Mouse (Mus musculus) heart, postnatal 0 days (tissue): ENCODE data around the gene Pappa. TPM values are rescaled to one million over a fixed set of nuclear protein-coding genes. Genes with fewer than 3 reads are reported as not detected.

Experiments
- ATAC-seq: fragments of 200-750 bp; cut with Nextera tagmentation; 2 replicates; pipeline ENCODE4 v1.8.0; 2017; ENCODE audit warnings: low read depth, moderate number of reproducible peaks, moderate library complexity; ENCODE audit not compliant: insufficient read depth
- DNase-seq: peaks from one replicate; pipeline ENCODE4 v3.0.0-alpha.2; 2016; ENCODE audit warnings: low spot score
- H3K27ac ChIP-seq: fragments of 300-500 bp; sonication (generic); 2 replicates; pipeline ENCODE4 v1.5.1; 2014; ENCODE audit warnings: low read depth, mild to moderate bottlenecking
- H3K27me3 ChIP-seq: fragments of 300-500 bp; sonication (generic); 2 replicates; pipeline ENCODE4 v1.6.1; 2014; ENCODE audit warnings: low read length, mixed read lengths; ENCODE audit not compliant: control insufficient read depth, insufficient read depth
- H3K36me3 ChIP-seq: fragments of 300-500 bp; sonication (generic); replicated peaks from 2 replicates; pipeline ENCODE4 v1.6.1; 2014; ENCODE audit warnings: low read length, mixed read lengths; ENCODE audit not compliant: control insufficient read depth, insufficient read depth
- H3K4me1 ChIP-seq: fragments of 300-500 bp; sonication (generic); 2 replicates; pipeline ENCODE4 v1.6.1; 2014; ENCODE audit warnings: antibody characterized with exemption; ENCODE audit not compliant: control insufficient read depth, insufficient read depth
- H3K4me2 ChIP-seq: fragments of 300-500 bp; sonication (generic); 2 replicates; pipeline ENCODE4 v1.6.1; 2014; ENCODE audit warnings: low read depth, mild to moderate bottlenecking, low read length, moderate library complexity
- H3K4me3 ChIP-seq: fragments of 300-500 bp; sonication (generic); 2 replicates; pipeline ENCODE4 v1.5.1; 2014; ENCODE audit warnings: low read depth, low read length
- H3K9ac ChIP-seq: fragments of 300-500 bp; sonication (generic); replicated peaks from 2 replicates; pipeline ENCODE4 v1.6.1; 2014; ENCODE audit warnings: low read depth, low read length, mixed read lengths
- H3K9me3 ChIP-seq: fragments of 300-500 bp; sonication (generic); replicated peaks from 2 replicates; pipeline ENCODE4 v1.6.1; 2016; ENCODE audit warnings: low read length; ENCODE audit not compliant: control insufficient read depth
- CTCF ChIP-seq: IDR thresholded peaks from 2 replicates; pipeline ENCODE4 v1.5.1; 2016; ENCODE audit warnings: antibody characterized with exemption, control low read depth, low read depth
- EP300 ChIP-seq: IDR thresholded peaks from 2 replicates; pipeline ENCODE4 v1.6.1; 2016; ENCODE audit warnings: antibody characterized with exemption, low read depth
- WGBS: fragments of 180-500 bp; shearing (Covaris S2); extraction: QIAGEN DNeasy Blood & Tissue Kit; methylation state at CpG from one replicate; pipeline ENCODE4 v1.1.7; 2014; 5-methylcytosine and 5-hydroxymethylcytosine counted together
- polyA plus RNA-seq: library from polyadenylated mRNA; unstranded; fragments of >200 nt; fragmentation: Nextera tagmentation; extraction: Ambion mirVana; gene quantifications from 2 replicates; pipeline ENCODE4 v1.2.1, GENCODE M21; 2015
- total RNA-seq: library from RNA; depleted of rRNA; stranded (reverse); fragments of >200 nt; gene quantifications from 2 replicates; pipeline ENCODE4 v1.2.3, GENCODE M21; 2014; ENCODE audit warnings: low replicate concordance

Pappa gene
- total and polyA plus RNA-seq, 2 experiments from 2014 or later, result 0.14 to 1.9 TPM

DNA sequence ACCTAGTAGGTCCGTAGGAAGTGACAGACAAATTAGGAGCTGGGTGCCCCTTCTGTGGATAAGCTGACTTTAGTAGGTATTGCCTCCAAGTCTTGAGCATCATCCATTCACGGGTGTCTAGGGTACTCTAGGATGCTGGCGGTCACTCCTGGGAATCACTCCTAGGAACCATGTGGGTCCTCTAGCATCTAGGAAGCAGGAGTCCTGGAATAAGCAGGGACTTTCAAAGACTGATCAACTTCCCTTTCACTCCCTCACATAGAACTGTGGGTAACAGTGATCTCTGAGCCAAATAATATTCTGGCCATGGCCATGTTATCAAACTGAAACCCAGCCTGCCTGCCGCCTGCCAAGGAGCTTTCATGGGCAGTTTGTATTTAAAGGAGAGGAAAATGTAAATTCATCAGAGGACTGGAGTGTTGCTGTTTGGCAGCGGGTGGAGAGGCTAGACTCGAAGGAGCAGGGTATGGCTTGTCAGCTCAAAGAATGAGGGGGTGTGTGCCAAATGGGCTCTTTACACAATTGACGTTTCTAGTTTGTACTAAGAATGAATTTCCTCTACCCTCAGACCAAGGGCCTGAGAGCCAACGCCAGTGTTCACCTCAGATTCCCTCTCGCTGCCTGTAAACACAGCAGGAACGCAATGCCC lies 194.0 kb downstream of the Pappa start:
- Histone ChIP-seq H3K9ac (no peak overlapping the region), H3K27ac (no peak overlapping the region), H3K4me2 (no peak overlapping the region), H3K27me3 (no peaks in the 10 kb centered on the region), H3K9me3 (no peaks in the 10 kb centered on the region), H3K36me3 (no peaks in the 10 kb centered on the region), H3K4me3 (no peak overlapping the region), H3K4me1 (no peaks in the 10 kb centered on the region)
- DNase-seq, result no peak
- ATAC-seq, result no peak
- 55% methylated on average over 10 of the region's 10 CpGs for WGBS
- TF ChIP-seq CTCF (no peak), EP300 (no peak)

GRCm38 (mm10) chr4:65321340-65321739 lies 197.4 kb downstream of the Pappa start:
- H3K27me3 ChIP-seq, result no peaks in the 10 kb centered on the region
- no peak overlapping the region for H3K9ac ChIP-seq
- H3K4me2 ChIP-seq, result no peak overlapping the region
- no peak overlapping the region for H3K27ac ChIP-seq
- no peak overlapping the region for H3K4me3 ChIP-seq
- no peaks in the 10 kb centered on the region for H3K4me1 ChIP-seq
- WGBS, result 63% methylated on average over 4 of the region's 4 CpGs
- DNase-seq (no peak), ATAC-seq (no peak)
- no peaks in the 10 kb centered on the region for H3K9me3 ChIP-seq
- no peaks in the 10 kb centered on the region for H3K36me3 ChIP-seq
- no peak for TF ChIP-seq EP300
- no peak for TF ChIP-seq CTCF

DNA sequence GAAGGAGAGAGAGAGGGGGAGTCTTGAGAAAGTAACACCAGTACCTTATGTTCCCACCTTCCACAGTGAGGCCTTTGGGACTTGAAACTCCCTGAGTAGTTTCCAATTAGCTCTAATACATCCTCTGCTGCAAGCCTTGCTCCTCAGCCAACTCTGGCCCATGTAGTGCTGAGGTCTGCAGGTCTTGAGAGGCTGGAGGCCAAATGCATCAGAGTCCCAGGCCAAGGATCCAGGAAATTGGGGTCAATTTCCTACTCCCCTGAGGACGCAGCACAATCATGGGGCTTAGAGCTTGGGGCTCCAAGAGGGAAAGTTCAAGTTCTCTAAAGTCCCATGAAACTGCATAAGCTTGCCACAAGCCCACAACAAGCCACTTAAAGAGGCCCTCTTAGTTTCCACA lies 198.0 kb downstream of the Pappa start:
- H3K36me3 ChIP-seq, result no peaks in the 10 kb centered on the region
- H3K4me1 ChIP-seq, result no peaks in the 10 kb centered on the region
- ATAC-seq (no peak), DNase-seq (no peak)
- TF ChIP-seq CTCF (no peak), EP300 (no peak)
- H3K9ac ChIP-seq, result no peak overlapping the region
- H3K9me3 ChIP-seq, result no peaks in the 10 kb centered on the region
- no peak overlapping the region for H3K4me3 ChIP-seq
- no peak overlapping the region for H3K27ac ChIP-seq
- no peaks in the 10 kb centered on the region for H3K27me3 ChIP-seq
- H3K4me2 ChIP-seq, result no peak overlapping the region
- 76% methylated on average over 1 of the region's 1 CpGs for WGBS

DNA sequence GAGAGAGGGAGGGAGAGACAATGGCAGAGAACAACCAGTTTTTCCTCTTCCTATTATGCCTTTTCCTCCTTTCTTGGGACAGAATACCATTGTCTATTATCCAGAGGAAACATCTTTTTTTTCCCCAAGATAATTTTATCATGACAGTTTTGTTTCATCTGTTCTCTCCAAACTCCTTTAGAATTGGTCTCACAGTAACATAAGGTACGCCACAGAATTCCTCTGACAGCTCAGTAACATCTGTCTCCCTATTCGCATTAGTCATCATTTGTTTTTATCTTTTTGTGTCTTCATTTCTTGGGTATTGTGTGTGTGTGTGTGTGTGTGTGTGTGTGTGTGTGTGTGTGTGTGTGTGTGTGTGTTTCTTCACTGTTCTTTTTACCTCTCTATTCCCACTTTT lies 201.8 kb downstream of the Pappa start:
- TF ChIP-seq EP300, result no peak
- TF ChIP-seq CTCF, result no peak
- Histone ChIP-seq H3K4me3 (no peak overlapping the region), H3K9ac (no peak overlapping the region), H3K9me3 (no peaks in the 10 kb centered on the region), H3K4me2 (no peak overlapping the region), H3K36me3 (no peaks in the 10 kb centered on the region), H3K27me3 (no peaks in the 10 kb centered on the region), H3K4me1 (no peaks in the 10 kb centered on the region), H3K27ac (no peak overlapping the region)
- ATAC-seq (no peak), DNase-seq (no peak)
- WGBS, result 79% methylated on average over 2 of the region's 2 CpGs

DNA sequence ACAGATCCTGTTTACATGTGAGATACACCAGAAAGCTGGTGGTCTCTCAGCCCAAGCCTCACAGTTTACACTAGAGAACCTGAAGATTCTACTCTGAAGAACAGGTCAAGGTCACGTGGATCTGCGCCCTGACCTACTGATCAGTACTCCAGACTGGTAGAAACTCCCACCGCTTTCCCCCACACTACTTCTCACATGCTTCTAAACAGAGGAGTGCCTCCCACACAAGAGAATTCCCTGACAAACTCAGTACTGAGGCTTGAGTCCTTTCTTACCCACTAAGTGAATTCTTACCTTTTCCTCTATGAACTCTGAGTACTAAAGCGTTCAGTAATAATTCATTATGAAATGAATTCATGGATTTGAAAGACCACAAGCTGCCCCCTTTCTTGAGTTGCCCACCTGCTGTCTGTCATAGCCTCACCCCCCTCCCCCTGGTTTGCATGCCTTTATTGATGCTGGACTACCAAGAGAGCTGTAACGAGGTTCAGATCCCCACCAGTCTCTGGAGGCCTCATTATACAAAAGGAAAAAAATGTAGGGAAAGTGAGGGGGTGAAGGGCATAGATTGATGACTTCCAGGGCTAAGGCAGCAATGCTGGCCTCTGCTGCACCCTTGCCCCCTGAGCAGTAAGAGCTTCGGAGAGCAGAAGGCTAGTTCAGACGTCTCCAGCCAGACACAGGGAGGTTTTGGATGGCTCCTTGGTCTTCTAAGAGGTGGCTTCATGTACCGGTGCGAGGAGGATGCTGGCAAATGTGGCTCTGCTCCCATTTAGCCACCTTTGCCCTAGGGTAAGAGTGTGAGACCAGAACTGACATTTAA lies 204.7 kb downstream of the Pappa start:
- Histone ChIP-seq H3K9me3 (no peaks in the 10 kb centered on the region), H3K4me3 (no peak overlapping the region), H3K4me1 (no peaks in the 10 kb centered on the region), H3K36me3 (no peaks in the 10 kb centered on the region), H3K27ac (no peak overlapping the region), H3K4me2 (no peak overlapping the region), H3K9ac (no peak overlapping the region), H3K27me3 (no peaks in the 10 kb centered on the region)
- WGBS, result 71% methylated on average over 9 of the region's 9 CpGs
- ATAC-seq (no peak), DNase-seq (no peak)
- TF ChIP-seq CTCF (no peak), EP300 (no peak)
